Comparison of ENCODE assay signal across 12 mouse cellular contexts in genomic region chr19:3388061-3388460, GRCm38 (mm10). TPM values are rescaled to one million over a fixed set of nuclear protein-coding genes. Genes with fewer than 3 reads are reported as not detected.
DNase-seq lines count a peak whose midpoint lies in the region; ATAC-seq and TF ChIP-seq lines count a peak whose summit lies in the region.
"Had no signal": no experiment of that assay in that cellular context is flagged by ENCODE, and none has a peak within 500 bp of the region (broad histone marks: within the 10 kb centered on the region; RNA-seq: fewer than 3 reads in every experiment).

No protein-coding gene starts in this region.

- H3K9me3 ChIP-seq in E14TG2a.4 (ENCODE audit: low read length) = peaks cover 6% of the 10 kb centered on the region
- no peaks in the 10 kb centered on the region for H3K9me3 ChIP-seq in stomach, postnatal 0 days (ENCODE audit: control insufficient read depth, low read length)
- peaks cover 9% of the 10 kb centered on the region for H3K9me3 ChIP-seq in embryonic facial prominence, embryonic 10.5 days

- H3K27ac ChIP-seq in stomach, postnatal 0 days (replicated peaks) = no peak overlapping the region
- no peak overlapping the region for H3K27ac ChIP-seq in embryonic facial prominence, embryonic 10.5 days (replicated peaks)

- H3K4me1 ChIP-seq in E14TG2a.4 (replicated peaks; ENCODE audit: low read depth, low read length) = peaks cover 23% of the 10 kb centered on the region
- peaks cover 2% of the 10 kb centered on the region; the same call in 1 of the 2 replicates for H3K4me1 ChIP-seq in stomach, postnatal 0 days (replicated peaks; ENCODE audit: control insufficient read depth, insufficient read depth)
- H3K4me1 ChIP-seq in embryonic facial prominence, embryonic 10.5 days = peaks cover 8% of the 10 kb centered on the region

- 0 out of 2 replicates have a peak overlapping the region, but pooled peaks have one; percentile 13 for H3K4me3 ChIP-seq in E14TG2a.4 (replicated peaks; ENCODE audit: low read length)
- no peak overlapping the region for H3K4me3 ChIP-seq in stomach, postnatal 0 days (ENCODE audit: low read depth, low read length)
- no peak overlapping the region for H3K4me3 ChIP-seq in embryonic facial prominence, embryonic 10.5 days

- ATAC-seq in CD4-positive, CD25-positive, alpha-beta regulatory T cell, adult 4 months = no peak
- ATAC-seq in stomach, postnatal 0 days (ENCODE audit: low FRiP score, low TSS enrichment) = no peak

- H3K27me3 ChIP-seq in E14TG2a.4 (ENCODE audit: insufficient read depth, low read length) = no peaks in the 10 kb centered on the region
- no peaks in the 10 kb centered on the region for H3K27me3 ChIP-seq in stomach, postnatal 0 days (ENCODE audit: control insufficient read depth, insufficient read depth, low read length)
- H3K27me3 ChIP-seq in embryonic facial prominence, embryonic 10.5 days (replicated peaks; ENCODE audit: low read depth, poor library complexity, severe bottlenecking) = peaks cover 10% of the 10 kb centered on the region
- H3K27me3 ChIP-seq: Patski had no signal

- H3K9ac ChIP-seq in stomach, postnatal 0 days (ENCODE audit: low read length) = no peak overlapping the region

- H3K4me2 ChIP-seq in stomach, postnatal 0 days (replicated peaks; ENCODE audit: low read depth) = no peak overlapping the region; the same call in 1 of the 2 replicates

- 74% methylated on average over 6 of the region's 6 CpGs for WGBS in stomach, postnatal 0 days
- WGBS in embryonic facial prominence, embryonic 10.5 days = 68% methylated on average over 6 of the region's 6 CpGs

- TF ChIP-seq CTCF in E14TG2a.4 (conservative IDR thresholded peaks at IDR 0.05; ENCODE audit: low read length) = no peak
- no peak for TF ChIP-seq CTCF in stomach, postnatal 0 days (IDR thresholded peaks at IDR 0.05; ENCODE audit: low read depth)

- no peak for TF ChIP-seq EP300 in stomach, postnatal 0 days (optimal IDR thresholded peaks at IDR 0.05)

- peak; percentile 35 for DNase-seq in CD4-positive, CD25-positive, alpha-beta regulatory T cell, adult 2 months (ENCODE audit: low read depth, low spot score)
- peak; percentile 16 to 23 for DNase-seq in kidney, postnatal 4 days
- no peak for DNase-seq in kidney, adult 11 months
- peak; percentile 25 for DNase-seq in stomach, postnatal 0 days (ENCODE audit: low spot score)
- no peak for DNase-seq in lung, postnatal 14 days
- no peak for DNase-seq in embryonic facial prominence, embryonic 10.5 days (ENCODE audit: low spot score)

- peaks cover 39% of the 10 kb centered on the region for H3K36me3 ChIP-seq in E14TG2a.4 (ENCODE audit: insufficient read depth, low read length)
- H3K36me3 ChIP-seq in stomach, postnatal 0 days (ENCODE audit: control insufficient read depth, insufficient read depth, low read length) = peaks cover 6% of the 10 kb centered on the region; the same call in 1 of the 2 replicates
- H3K36me3 ChIP-seq in embryonic facial prominence, embryonic 10.5 days (replicated peaks) = no peaks in the 10 kb centered on the region

RNA-seq across cellular contexts. Expression of gene Tesmin, which starts 0.6 kb away (rescaled TPM):
- polyA plus RNA-seq in CD4-positive, CD25-positive, alpha-beta regulatory T cell, adult 4 months (2017; shearing (Covaris generic)) = not detected
- 0.34 and 0.48 TPM in 2 replicates for polyA plus RNA-seq in stomach, postnatal 0 days (2015; fragmentation: Nextera tagmentation; extraction: Ambion mirVana)
- 0.30 and 0.49 TPM in 2 replicates for polyA plus RNA-seq in embryonic facial prominence, embryonic 10.5 days (2016; fragmentation: Nextera tagmentation; extraction: Ambion mirVana)
- polyA plus RNA-seq: inflammation-experienced regulatory T-cells, adult 6 months had no signal

RNA-seq across cellular contexts. Expression of gene Gal, which starts 26.3 kb away (rescaled TPM):
- 1 to 10 TPM in 1 of 2 experiments, not detected in 1; 9.1 TPM for polyA plus RNA-seq in CD4-positive, CD25-positive, alpha-beta regulatory T cell, adult 4 months (2017; shearing (Covaris generic))
- 10.2 and 11.8 TPM in 2 replicates for polyA plus RNA-seq in stomach, postnatal 0 days (2015; fragmentation: Nextera tagmentation; extraction: Ambion mirVana)
- 1.1 and 1.2 TPM in 2 replicates for polyA plus RNA-seq in embryonic facial prominence, embryonic 10.5 days (2016; fragmentation: Nextera tagmentation; extraction: Ambion mirVana)
- polyA plus RNA-seq: erythroblast, embryonic 14.5 days; liver, embryonic 16.5 days; Patski had no signal

Comparison
In these comparisons a context has a peak if more than half of its experiments do, and no peak if none do; other contexts are left out.
1. DNase-seq: peak in CD4-positive, CD25-positive, alpha-beta regulatory T cell, adult 2 months (single experiment), kidney, postnatal 4 days (2 of 2) and stomach, postnatal 0 days (single experiment); none in kidney, adult 11 months (single experiment), lung, postnatal 14 days (single experiment) and embryonic facial prominence, embryonic 10.5 days (single experiment).